Mouse (Mus musculus): ENCODE data around the gene Slc39a7.

DNA sequence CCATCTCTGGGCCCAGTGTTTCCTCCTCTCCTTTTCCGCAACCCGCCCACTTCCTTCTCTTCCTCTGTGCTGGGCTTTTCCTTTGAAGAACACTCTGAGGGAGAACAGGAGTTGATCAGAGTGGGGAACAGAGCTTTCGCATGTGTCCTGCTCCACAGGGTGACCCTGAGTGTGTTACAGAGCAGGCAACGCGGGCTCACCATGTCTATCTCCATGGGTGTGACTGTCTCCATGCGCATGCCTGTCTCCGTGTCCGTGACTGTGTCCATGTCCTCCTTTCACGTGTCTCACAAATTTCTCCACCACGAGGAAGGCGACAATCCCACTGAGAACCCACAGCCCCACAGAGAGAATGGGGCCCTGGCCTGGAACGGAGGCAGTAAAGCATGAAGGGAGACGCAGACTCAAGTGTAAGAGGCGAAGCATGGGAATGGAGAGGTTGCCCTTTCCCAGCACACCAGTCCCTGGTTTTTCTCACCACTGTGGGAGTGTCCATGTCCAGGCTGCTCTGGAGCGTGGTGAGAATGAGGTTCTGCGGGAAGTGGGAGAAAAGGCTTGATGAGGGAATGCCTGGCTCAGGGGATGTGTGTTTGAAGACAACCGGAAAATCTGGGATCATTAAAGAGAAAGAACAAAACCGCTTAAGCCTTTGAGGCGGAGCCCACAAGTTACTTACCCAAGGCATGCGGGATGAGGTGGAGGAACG lies 1.4 kb downstream of the Slc39a7 start:
- TF ChIP-seq POLR2A (IDR thresholded peaks at IDR 0.05; ENCODE audit: extremely low read depth, insufficient read depth, low read length): no peak
- no peak for TF ChIP-seq CTCF (IDR thresholded peaks at IDR 0.05; ENCODE audit: low read depth, low read length)
